In the genomic region with DNA sequence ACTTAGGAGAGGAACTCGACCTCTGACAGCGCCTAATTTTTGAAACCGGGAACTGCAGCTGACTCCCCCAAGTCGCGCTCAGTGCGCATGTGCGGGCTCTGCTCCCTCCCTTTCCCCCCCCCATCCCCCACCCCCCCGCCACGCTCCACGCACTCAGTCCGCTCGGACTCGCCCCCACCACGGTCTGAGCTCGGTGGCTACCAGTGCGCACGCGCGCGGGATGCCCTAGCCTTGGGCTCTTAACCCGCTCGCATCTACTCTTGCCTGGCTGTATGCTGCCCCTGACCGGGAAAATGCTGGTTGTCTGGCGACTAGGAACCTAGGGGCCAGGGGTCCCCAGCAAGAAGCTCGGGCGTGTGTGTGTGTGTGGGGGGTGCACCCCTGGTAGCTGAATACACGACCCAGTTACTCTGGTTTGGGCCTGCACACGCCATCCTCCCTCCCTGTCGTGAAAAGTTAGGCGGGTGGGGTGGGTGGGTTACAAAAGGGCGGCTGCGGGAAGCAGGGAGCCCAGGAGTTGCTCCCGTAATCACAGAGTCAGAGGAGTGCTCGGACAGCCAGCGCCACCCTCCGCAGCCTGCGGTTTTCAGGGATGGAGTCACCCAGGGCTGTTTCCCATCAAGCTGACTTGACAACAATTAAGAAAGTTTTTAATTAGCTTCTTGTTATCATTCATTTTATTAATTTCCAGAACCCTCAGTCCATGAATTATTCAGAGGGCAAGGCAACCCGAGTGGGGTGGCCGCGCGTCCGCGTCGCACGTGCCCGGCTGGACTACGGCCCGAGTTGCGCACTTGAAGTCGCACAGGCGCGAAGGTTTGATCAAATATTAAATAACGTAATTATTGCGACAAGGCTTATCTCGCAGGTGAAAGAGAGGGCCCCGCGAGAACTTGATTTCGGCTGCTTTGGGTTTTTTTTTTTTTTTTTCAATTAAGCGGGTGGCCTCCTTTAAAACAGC, we compare ENCODE assay signal across 9 mouse cellular contexts. TPM values are rescaled to one million over a fixed set of nuclear protein-coding genes. Genes with fewer than 3 reads are reported as not detected.
A peak's percentile ranks its signal among the peaks of the same experiment; 100 is the strongest.
DNase-seq lines count a peak whose midpoint lies in the region; ATAC-seq and TF ChIP-seq lines count a peak whose summit lies in the region.
"Had no signal": no experiment of that assay in that cellular context is flagged by ENCODE, and none has a peak within 500 bp of the region (broad histone marks: within the 10 kb centered on the region; RNA-seq: fewer than 3 reads in every experiment).

No protein-coding gene starts in this region.

- H3K4me2 ChIP-seq in embryonic facial prominence, embryonic 14.5 days (ENCODE audit: low read depth, low read length): peak overlapping the region; percentile 41
- no peak overlapping the region for H3K4me2 ChIP-seq in intestine, postnatal 0 days (replicated peaks; ENCODE audit: low read depth)

- H3K4me1 ChIP-seq in embryonic facial prominence, embryonic 14.5 days (ENCODE audit: control insufficient read depth, insufficient read depth, low read length): peaks cover under 1% of the 10 kb centered on the region; the same call in 1 of the 2 replicates
- no peaks in the 10 kb centered on the region for H3K4me1 ChIP-seq in intestine, postnatal 0 days (replicated peaks; ENCODE audit: control insufficient read depth, insufficient read depth, low read length)

- no peak overlapping the region for H3K9ac ChIP-seq in embryonic facial prominence, embryonic 14.5 days (ENCODE audit: low read depth, low read length)
- H3K9ac ChIP-seq in intestine, postnatal 0 days (ENCODE audit: low read depth, low read length): no peak overlapping the region

- no peak overlapping the region for H3K27ac ChIP-seq in embryonic facial prominence, embryonic 14.5 days (replicated peaks; ENCODE audit: low read depth, low read length)
- no peak overlapping the region for H3K27ac ChIP-seq in intestine, postnatal 0 days (ENCODE audit: low read depth, low read length)

- peak; percentile 91 for ATAC-seq in embryonic facial prominence, embryonic 14.5 days (ENCODE audit: low read depth)
- ATAC-seq in intestine, postnatal 0 days: no peak

- DNase-seq in left cerebral cortex, postnatal 4 days: peak; percentile 67
- no peak for DNase-seq in left cerebral cortex, adult 11 months (ENCODE audit: low spot score)
- DNase-seq in embryonic facial prominence, embryonic 14.5 days (ENCODE audit: low spot score): no peak
- peak; percentile 38 for DNase-seq in splenic B cell, adult 2 months (ENCODE audit: low read depth, low spot score)
- no peak for DNase-seq in urinary bladder, adult 2 months (ENCODE audit: low spot score)
- DNase-seq in adipocyte (ENCODE audit: low spot score): no peak
- no peak for DNase-seq in urinary bladder, postnatal 14 days (ENCODE audit: low spot score)
- DNase-seq: kidney, postnatal 25 days had no signal

- H3K4me3 ChIP-seq in embryonic facial prominence, embryonic 14.5 days (ENCODE audit: low read depth, low read length): peak overlapping the region; percentile 28
- peak overlapping the region; percentile 7; the same call in 1 of the 2 replicates for H3K4me3 ChIP-seq in intestine, postnatal 0 days (ENCODE audit: low read depth, low read length)

- H3K27me3 ChIP-seq in embryonic facial prominence, embryonic 14.5 days (replicated peaks; ENCODE audit: control insufficient read depth, insufficient read depth, low read length): peaks cover 87% of the 10 kb centered on the region
- peaks cover 84% of the 10 kb centered on the region for H3K27me3 ChIP-seq in intestine, postnatal 0 days (replicated peaks; ENCODE audit: control insufficient read depth, insufficient read depth, low read length)
- H3K27me3 ChIP-seq in splenic B cell, adult 2 months (ENCODE audit: control insufficient read depth, insufficient read depth, low read length, poor library complexity, severe bottlenecking): peaks cover 5% of the 10 kb centered on the region

- no peaks in the 10 kb centered on the region for H3K36me3 ChIP-seq in embryonic facial prominence, embryonic 14.5 days (ENCODE audit: control insufficient read depth, insufficient read depth, low read length)
- H3K36me3 ChIP-seq in intestine, postnatal 0 days (ENCODE audit: control insufficient read depth, insufficient read depth): no peaks in the 10 kb centered on the region
- H3K36me3 ChIP-seq in splenic B cell, adult 2 months (ENCODE audit: control insufficient read depth, insufficient read depth, low read length, poor library complexity, severe bottlenecking): no peaks in the 10 kb centered on the region

- under 1% methylated on average over 56 of the region's 59 CpGs for WGBS in embryonic facial prominence, embryonic 14.5 days
- 2% methylated on average over 59 of the region's 59 CpGs for WGBS in intestine, postnatal 0 days

- no peak for TF ChIP-seq CTCF in intestine, postnatal 0 days (IDR thresholded peaks at IDR 0.05; ENCODE audit: low read depth)

- intact Hi-C loops in left cerebral cortex, postnatal 4 days (cut with DNase I): no loop called here

- H3K9me3 ChIP-seq in embryonic facial prominence, embryonic 14.5 days (ENCODE audit: control insufficient read depth, low read length): no peaks in the 10 kb centered on the region
- no peaks in the 10 kb centered on the region for H3K9me3 ChIP-seq in intestine, postnatal 0 days (ENCODE audit: control insufficient read depth)

RNA-seq across cellular contexts. Expression of a gene that starts 7.2 kb away (rescaled TPM):
- total RNA-seq in left cerebral cortex, postnatal 4 days (2021): under 1 TPM in 1 of 2 experiments, not detected in 1; 0.30 TPM
- 5.2 and 7.3 TPM in 2 replicates for polyA plus RNA-seq in embryonic facial prominence, embryonic 14.5 days (2014; fragmentation: Nextera tagmentation; extraction: Ambion mirVana)
- polyA plus RNA-seq in intestine, postnatal 0 days (2015; fragmentation: Nextera tagmentation; extraction: Ambion mirVana): 0.25 and 0.39 TPM in 2 replicates
- 0.01 and 0.08 TPM in 2 replicates for polyA plus RNA-seq in urinary bladder, adult 2 months (2012; rRNA removed)

Comparison
In these comparisons a context has a peak if more than half of its experiments do, and no peak if none do; other contexts are left out.
1. DNase-seq: peak in left cerebral cortex, postnatal 4 days (single experiment) and splenic B cell, adult 2 months (single experiment); none in left cerebral cortex, adult 11 months (single experiment), embryonic facial prominence, embryonic 14.5 days (single experiment), urinary bladder, adult 2 months (single experiment), adipocyte (single experiment) and urinary bladder, postnatal 14 days (single experiment).